Mouse (Mus musculus): ENCODE results near the gene Nav2. TPM values are rescaled to one million over a fixed set of nuclear protein-coding genes. Genes with fewer than 3 reads are reported as not detected.

Nav2 gene
- polyA plus RNA-seq, 1 experiment from 2014 or later = 7.5 TPM

GRCm38 (mm10) chr7:49190231-49190985 is 281.9 kb downstream of the Nav2 start:
- Histone ChIP-seq H3K4me1 (ENCODE audit: control insufficient read depth, insufficient read depth, low read length) (no peaks in the 10 kb centered on the region), H3K36me3 (ENCODE audit: control insufficient read depth, insufficient read depth, low read length) (no peaks in the 10 kb centered on the region), H3K9me3 (ENCODE audit: control insufficient read depth, low read length) (no peaks in the 10 kb centered on the region), H3K4me3 (ENCODE audit: low read depth, low read length) (no peak overlapping the region), H3K27me3 (ENCODE audit: control insufficient read depth, insufficient read depth, low read length) (no peaks in the 10 kb centered on the region), H3K27ac (replicated peaks; ENCODE audit: low read depth, low read length) (no peak overlapping the region), H3K9ac (ENCODE audit: low read length) (no peak overlapping the region), H3K4me2 (ENCODE audit: low read depth, severe bottlenecking) (no peak overlapping the region)
- DNase-seq (ENCODE audit: low spot score) (no peak), ATAC-seq (ENCODE audit: insufficient number of reproducible peaks, low FRiP score, low TSS enrichment, low read depth) (no peak)
- WGBS = 84% methylated on average over 4 of the region's 4 CpGs

DNA sequence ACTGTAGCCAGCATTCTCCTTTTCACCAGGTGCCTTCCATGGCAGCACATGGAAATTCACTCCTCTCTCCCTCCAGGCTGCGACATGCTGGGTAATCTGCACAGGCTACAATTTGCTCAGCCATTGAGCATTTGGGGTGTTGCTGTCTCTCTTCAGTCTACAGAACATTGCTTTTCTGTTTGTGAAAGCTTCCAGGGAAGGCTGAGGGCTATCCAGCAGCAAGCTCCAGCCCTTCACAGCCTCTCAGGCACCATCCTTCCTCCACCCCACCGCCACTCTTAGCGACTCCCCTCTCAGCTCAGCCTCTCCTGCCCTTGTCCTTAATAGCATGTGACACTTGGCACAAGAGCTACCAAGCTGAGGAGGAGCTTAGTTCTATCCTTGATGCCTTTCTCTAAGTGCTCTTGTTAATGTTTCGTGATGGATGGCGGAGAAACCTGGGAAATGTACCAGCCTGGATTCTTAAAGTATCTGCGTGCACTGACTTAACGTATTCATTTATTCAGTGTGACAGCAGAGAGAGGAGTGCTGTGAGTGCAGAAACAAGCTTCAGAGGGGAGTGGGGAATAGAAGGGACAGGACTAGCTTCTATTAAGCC is 282.7 kb downstream of the Nav2 start:
- Histone ChIP-seq H3K4me3 (ENCODE audit: low read depth, low read length) (no peak overlapping the region), H3K27me3 (ENCODE audit: control insufficient read depth, insufficient read depth, low read length) (no peaks in the 10 kb centered on the region), H3K36me3 (ENCODE audit: control insufficient read depth, insufficient read depth, low read length) (no peaks in the 10 kb centered on the region), H3K9me3 (ENCODE audit: control insufficient read depth, low read length) (no peaks in the 10 kb centered on the region), H3K4me1 (ENCODE audit: control insufficient read depth, insufficient read depth, low read length) (no peaks in the 10 kb centered on the region), H3K9ac (ENCODE audit: low read length) (no peak overlapping the region), H3K4me2 (ENCODE audit: low read depth, severe bottlenecking) (no peak overlapping the region), H3K27ac (replicated peaks; ENCODE audit: low read depth, low read length) (no peak overlapping the region)
- DNase-seq (ENCODE audit: low spot score) (no peak), ATAC-seq (ENCODE audit: insufficient number of reproducible peaks, low FRiP score, low TSS enrichment, low read depth) (no peak)
- 71% methylated on average over 7 of the region's 7 CpGs for WGBS

DNA sequence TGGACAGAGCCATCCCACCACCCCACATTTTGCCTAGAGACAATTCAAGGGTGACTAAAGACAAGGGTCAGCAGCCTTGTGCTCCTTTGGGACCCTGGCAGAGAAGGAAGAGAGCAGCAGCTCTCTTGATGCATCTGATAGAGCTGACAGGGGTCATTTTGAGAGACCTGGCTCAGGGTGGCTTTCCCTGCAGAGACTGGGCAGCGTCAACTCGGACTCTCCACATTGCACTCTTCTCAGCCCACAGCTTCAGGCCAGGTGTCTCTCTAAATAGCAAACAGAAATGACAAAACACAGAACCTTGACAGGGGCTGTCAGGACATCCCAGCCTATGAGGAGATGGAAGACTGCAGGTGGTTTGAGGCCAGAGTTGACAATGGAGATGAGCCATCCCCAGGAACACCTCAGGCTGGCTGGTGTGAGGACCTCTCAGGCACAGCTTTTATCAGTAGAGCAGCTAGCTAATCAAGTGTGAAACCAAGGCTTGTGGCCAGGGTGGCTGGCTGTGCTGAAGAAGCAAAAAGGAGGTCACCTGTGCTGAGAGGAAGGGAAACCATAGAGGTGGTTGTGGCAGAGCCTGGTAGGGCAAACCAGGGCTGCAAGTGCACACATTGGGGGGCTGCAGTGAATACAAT is 283.7 kb downstream of the Nav2 start:
- 75% methylated on average over 2 of the region's 2 CpGs for WGBS
- H3K27me3 ChIP-seq (ENCODE audit: control insufficient read depth, insufficient read depth, low read length) = no peaks in the 10 kb centered on the region

GRCm38 (mm10) chr7:49195711-49196147 is 287.2 kb downstream of the Nav2 start:
- ATAC-seq (ENCODE audit: insufficient number of reproducible peaks, low FRiP score, low TSS enrichment, low read depth) = no peak

More for the DNA sequence above, 283.7 kb downstream of the Nav2 start:
- H3K9ac ChIP-seq (ENCODE audit: low read length) = no peak overlapping the region
- H3K36me3 ChIP-seq (ENCODE audit: control insufficient read depth, insufficient read depth, low read length) = no peaks in the 10 kb centered on the region
- no peak overlapping the region for H3K4me3 ChIP-seq (ENCODE audit: low read depth, low read length)
- DNase-seq (ENCODE audit: low spot score) = no peak
- no peak overlapping the region for H3K27ac ChIP-seq (replicated peaks; ENCODE audit: low read depth, low read length)
- no peak for ATAC-seq (ENCODE audit: insufficient number of reproducible peaks, low FRiP score, low TSS enrichment, low read depth)
- no peaks in the 10 kb centered on the region for H3K9me3 ChIP-seq (ENCODE audit: control insufficient read depth, low read length)
- H3K4me1 ChIP-seq (ENCODE audit: control insufficient read depth, insufficient read depth, low read length) = no peaks in the 10 kb centered on the region
- no peak overlapping the region for H3K4me2 ChIP-seq (ENCODE audit: low read depth, severe bottlenecking)

GRCm38 (mm10) chr7:49199366-49199765 is 290.9 kb downstream of the Nav2 start:
- H3K9ac ChIP-seq (ENCODE audit: low read length) = no peak overlapping the region
- H3K9me3 ChIP-seq (ENCODE audit: control insufficient read depth, low read length) = no peaks in the 10 kb centered on the region
- no peak for DNase-seq (ENCODE audit: low spot score)
- no peaks in the 10 kb centered on the region for H3K27me3 ChIP-seq (ENCODE audit: control insufficient read depth, insufficient read depth, low read length)
- no peak overlapping the region for H3K4me2 ChIP-seq (ENCODE audit: low read depth, severe bottlenecking)
- H3K4me3 ChIP-seq (ENCODE audit: low read depth, low read length) = no peak overlapping the region
- no peaks in the 10 kb centered on the region for H3K4me1 ChIP-seq (ENCODE audit: control insufficient read depth, insufficient read depth, low read length)
- ATAC-seq (ENCODE audit: insufficient number of reproducible peaks, low FRiP score, low TSS enrichment, low read depth) = no peak
- H3K27ac ChIP-seq (replicated peaks; ENCODE audit: low read depth, low read length) = no peak overlapping the region
- WGBS = 53% methylated on average over 6 of the region's 6 CpGs
- no peaks in the 10 kb centered on the region for H3K36me3 ChIP-seq (ENCODE audit: control insufficient read depth, insufficient read depth, low read length)

More at GRCm38 (mm10) chr7:49195711-49196147, 287.2 kb downstream of the Nav2 start:
- H3K9me3 ChIP-seq (ENCODE audit: control insufficient read depth, low read length) = no peaks in the 10 kb centered on the region
- H3K36me3 ChIP-seq (ENCODE audit: control insufficient read depth, insufficient read depth, low read length) = no peaks in the 10 kb centered on the region
- H3K4me2 ChIP-seq (ENCODE audit: low read depth, severe bottlenecking) = no peak overlapping the region
- 60% methylated on average over 5 of the region's 5 CpGs for WGBS
- no peak overlapping the region for H3K9ac ChIP-seq (ENCODE audit: low read length)
- no peak for DNase-seq (ENCODE audit: low spot score)
- no peaks in the 10 kb centered on the region for H3K4me1 ChIP-seq (ENCODE audit: control insufficient read depth, insufficient read depth, low read length)
- no peaks in the 10 kb centered on the region for H3K27me3 ChIP-seq (ENCODE audit: control insufficient read depth, insufficient read depth, low read length)
- no peak overlapping the region for H3K4me3 ChIP-seq (ENCODE audit: low read depth, low read length)
- no peak overlapping the region for H3K27ac ChIP-seq (replicated peaks; ENCODE audit: low read depth, low read length)

DNA sequence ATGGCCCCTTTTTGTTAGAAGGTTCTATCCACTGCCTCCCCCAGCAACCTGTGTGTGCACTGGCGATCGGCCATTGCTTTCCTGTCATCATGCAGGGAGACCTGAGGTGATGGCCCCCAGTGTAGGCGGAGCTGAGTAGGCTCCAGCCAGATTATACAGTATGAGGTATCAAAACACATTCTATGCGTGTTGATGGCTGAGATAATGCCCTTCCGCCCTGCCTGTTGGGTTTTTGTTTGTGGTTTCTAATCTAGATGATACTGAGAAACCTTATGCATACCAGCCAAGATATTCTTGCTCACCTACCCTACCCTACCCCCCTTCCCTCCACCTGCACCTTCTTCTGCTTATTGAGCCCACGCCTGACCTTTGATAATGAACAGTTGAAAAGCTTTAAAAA is 291.8 kb downstream of the Nav2 start:
- Histone ChIP-seq H3K27ac (replicated peaks; ENCODE audit: low read depth, low read length) (no peak overlapping the region), H3K27me3 (ENCODE audit: control insufficient read depth, insufficient read depth, low read length) (no peaks in the 10 kb centered on the region), H3K4me1 (ENCODE audit: control insufficient read depth, insufficient read depth, low read length) (no peaks in the 10 kb centered on the region), H3K9me3 (ENCODE audit: control insufficient read depth, low read length) (no peaks in the 10 kb centered on the region), H3K4me2 (ENCODE audit: low read depth, severe bottlenecking) (no peak overlapping the region), H3K36me3 (ENCODE audit: control insufficient read depth, insufficient read depth, low read length) (no peaks in the 10 kb centered on the region), H3K4me3 (ENCODE audit: low read depth, low read length) (no peak overlapping the region), H3K9ac (ENCODE audit: low read length) (no peak overlapping the region)
- ATAC-seq (ENCODE audit: insufficient number of reproducible peaks, low FRiP score, low TSS enrichment, low read depth) = no peak
- 86% methylated on average over 6 of the region's 6 CpGs for WGBS
- no peak for DNase-seq (ENCODE audit: low spot score)

DNA sequence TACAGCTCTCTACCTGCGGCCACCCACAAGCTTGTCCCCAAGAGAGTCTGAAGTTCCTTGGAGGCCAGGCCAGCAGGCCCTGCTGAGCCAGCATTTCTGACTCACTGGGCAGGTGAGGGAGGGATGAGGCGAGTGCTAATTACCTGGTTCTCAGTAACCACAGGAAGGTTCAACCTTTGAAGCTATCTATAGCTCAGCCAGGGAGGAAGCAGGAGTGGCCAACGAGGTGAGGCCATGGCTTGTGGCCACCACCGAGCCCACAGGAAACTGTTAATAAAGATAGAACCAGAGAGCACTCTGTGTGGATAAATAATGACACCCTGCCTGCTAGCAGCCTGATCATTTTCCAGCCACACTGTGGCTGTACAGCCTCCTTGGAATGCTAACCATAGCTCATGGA is 294.5 kb downstream of the Nav2 start:
- Histone ChIP-seq H3K4me3 (ENCODE audit: low read depth, low read length) (no peak overlapping the region), H3K27ac (replicated peaks; ENCODE audit: low read depth, low read length) (no peak overlapping the region), H3K9ac (ENCODE audit: low read length) (no peak overlapping the region), H3K27me3 (ENCODE audit: control insufficient read depth, insufficient read depth, low read length) (no peaks in the 10 kb centered on the region), H3K4me2 (ENCODE audit: low read depth, severe bottlenecking) (no peak overlapping the region), H3K4me1 (ENCODE audit: control insufficient read depth, insufficient read depth, low read length) (no peaks in the 10 kb centered on the region), H3K36me3 (ENCODE audit: control insufficient read depth, insufficient read depth, low read length) (no peaks in the 10 kb centered on the region), H3K9me3 (ENCODE audit: control insufficient read depth, low read length) (no peaks in the 10 kb centered on the region)
- WGBS = 51% methylated on average over 4 of the region's 4 CpGs
- ATAC-seq (ENCODE audit: insufficient number of reproducible peaks, low FRiP score, low TSS enrichment, low read depth) (no peak), DNase-seq (ENCODE audit: low spot score) (no peak)

DNA sequence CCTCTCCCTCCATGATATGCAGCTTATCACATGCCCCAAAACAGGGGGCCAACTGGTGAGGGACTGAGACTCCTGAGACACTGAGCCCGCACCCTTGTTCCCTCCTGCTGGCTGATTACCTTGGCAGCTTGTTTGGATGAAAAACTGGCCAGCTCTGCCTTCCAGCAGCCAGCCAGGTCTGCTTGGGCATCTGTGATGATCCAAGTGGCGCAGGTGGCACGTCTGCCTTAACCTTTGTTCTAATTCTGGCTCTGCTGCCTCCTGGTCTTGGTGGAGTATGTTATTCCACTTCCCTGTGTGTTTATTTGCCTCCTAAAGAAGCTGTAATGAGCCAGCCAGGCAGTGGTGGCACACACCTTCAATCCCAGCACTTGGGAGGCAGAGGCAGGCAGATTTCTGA is 296.3 kb downstream of the Nav2 start:
- no peak for DNase-seq (ENCODE audit: low spot score)
- WGBS = 82% methylated on average over 3 of the region's 3 CpGs

More for the DNA sequence above, 296.3 kb downstream of the Nav2 start:
- Histone ChIP-seq H3K4me3 (ENCODE audit: low read depth, low read length) (no peak overlapping the region), H3K4me1 (ENCODE audit: control insufficient read depth, insufficient read depth, low read length) (no peaks in the 10 kb centered on the region), H3K36me3 (ENCODE audit: control insufficient read depth, insufficient read depth, low read length) (no peaks in the 10 kb centered on the region), H3K9me3 (ENCODE audit: control insufficient read depth, low read length) (no peaks in the 10 kb centered on the region), H3K9ac (ENCODE audit: low read length) (no peak overlapping the region), H3K27ac (replicated peaks; ENCODE audit: low read depth, low read length) (no peak overlapping the region), H3K4me2 (ENCODE audit: low read depth, severe bottlenecking) (no peak overlapping the region), H3K27me3 (ENCODE audit: control insufficient read depth, insufficient read depth, low read length) (no peaks in the 10 kb centered on the region)
- no peak for ATAC-seq (ENCODE audit: insufficient number of reproducible peaks, low FRiP score, low TSS enrichment, low read depth)
